Mouse (Mus musculus): Measurements from ENCODE around the gene Afap1l2.
A peak's percentile ranks its signal among the peaks of the same experiment; 100 is the strongest.

The Afap1l2 gene

GRCm38 (mm10) chr19:56935111-56935510 is 72.9 kb downstream of the Afap1l2 start:
- no peak for DNase-seq

- DNase-seq = no peak
These were observed 74.2 kb downstream of the Afap1l2 start for GRCm38 (mm10) chr19:56933800-56934199.

GRCm38 (mm10) chr19:56930029-56930428 is 78.0 kb downstream of the Afap1l2 start:
- no peak for DNase-seq

GRCm38 (mm10) chr19:56929392-56929791 is 78.6 kb downstream of the Afap1l2 start:
- DNase-seq = no peak

GRCm38 (mm10) chr19:56921744-56922143 is 86.3 kb downstream of the Afap1l2 start:
- no peak for DNase-seq

GRCm38 (mm10) chr19:56920232-56920631 is 87.8 kb downstream of the Afap1l2 start:
- no peak for DNase-seq

GRCm38 (mm10) chr19:56919628-56920027 is 88.4 kb downstream of the Afap1l2 start:
- peak; percentile 80 for DNase-seq

- DNase-seq = no peak
These were observed 92.9 kb downstream of the Afap1l2 start for GRCm38 (mm10) chr19:56915084-56915483.

GRCm38 (mm10) chr19:56914658-56915057 is 93.4 kb downstream of the Afap1l2 start:
- no peak for DNase-seq

- DNase-seq = no peak
These were observed 94.3 kb downstream of the Afap1l2 start for GRCm38 (mm10) chr19:56913761-56914160.

GRCm38 (mm10) chr19:56910561-56910960 is 97.5 kb downstream of the Afap1l2 start:
- DNase-seq = no peak

GRCm38 (mm10) chr19:56908472-56909270 is 99.4 kb downstream of the Afap1l2 start:
- DNase-seq = peak; percentile 34

GRCm38 (mm10) chr19:56907850-56908249 is 100.2 kb downstream of the Afap1l2 start:
- DNase-seq = no peak

- no peak for DNase-seq
These were observed 102.6 kb downstream of the Afap1l2 start for GRCm38 (mm10) chr19:56905395-56905794.

GRCm38 (mm10) chr19:56904095-56904494 is 103.9 kb downstream of the Afap1l2 start:
- no peak for DNase-seq

- DNase-seq = no peak
These were observed 110.4 kb downstream of the Afap1l2 start for GRCm38 (mm10) chr19:56897654-56898053.

GRCm38 (mm10) chr19:56893326-56893725 is 114.7 kb downstream of the Afap1l2 start:
- DNase-seq = no peak

- DNase-seq = no peak
These were observed 115.4 kb downstream of the Afap1l2 start for GRCm38 (mm10) chr19:56892586-56892985.

- no peak for DNase-seq
These were observed 116.6 kb downstream of the Afap1l2 start for GRCm38 (mm10) chr19:56891438-56891837.

- DNase-seq = no peak
These were observed 119.4 kb downstream of the Afap1l2 start for GRCm38 (mm10) chr19:56888654-56889053.

- peak; percentile 9 for DNase-seq
These were observed 120.1 kb downstream of the Afap1l2 start for GRCm38 (mm10) chr19:56887879-56888278.

- no peak for DNase-seq
These were observed 130.7 kb downstream of the Afap1l2 start for GRCm38 (mm10) chr19:56877364-56877763.

- no peak for DNase-seq
These were observed 133.3 kb downstream of the Afap1l2 start for GRCm38 (mm10) chr19:56874601-56875315.

Measured in right cerebral cortex, adult 18-20 months (tissue).